Mouse (Mus musculus) frontal cortex, postnatal 25 days (tissue): ENCODE measurements around the gene Olfr548-ps1.
"Not testable (repeated sequence)": the region's sequence is repeated elsewhere in the genome, so short reads cannot be mapped to it uniquely, and the experiment has no call there.

ENCODE experiments used
- DNase-seq, 2 experiments: peaks; one replicate each; pipeline ENCODE4 v3.0.0; 2022; ENCODE audit warnings: low spot score in 2 of 2

Gene Olfr548-ps1

GRCm38 (mm10) chr7:102540596-102540995 lies at the start of gene Olfr548-ps1:
TSS of gene Olfr548-ps1 (plus strand) at chr7:102540896.
- no peak for DNase-seq

- DNase-seq = not testable (repeated sequence)
These were observed 46.3 kb upstream of the Olfr548-ps1 start for GRCm38 (mm10) chr7:102494416-102494815.

DNA sequence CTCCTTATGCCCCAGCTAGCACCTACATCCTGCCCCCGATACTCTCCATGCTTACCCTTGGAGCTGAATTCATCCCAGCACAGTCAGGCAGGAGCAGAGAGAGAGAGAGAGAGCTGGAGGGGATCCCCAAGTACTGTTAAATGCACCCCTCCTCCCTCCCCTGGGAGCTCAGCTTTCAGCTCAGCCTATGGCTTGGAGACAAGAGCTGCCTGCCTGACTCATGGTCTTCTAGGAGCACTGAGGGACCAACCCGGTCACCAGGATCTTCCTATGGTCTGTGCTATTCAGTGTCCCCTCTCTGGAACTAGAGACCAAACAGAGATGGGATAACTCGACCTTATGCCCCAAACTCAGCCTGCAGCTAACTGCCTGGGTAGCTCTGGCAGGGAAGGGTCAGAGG lies 41.2 kb upstream of the Olfr548-ps1 start, which contains the start of gene Olfr545:
Olfr545 (minus strand) TSS at position 101 of the 400 bp plus-strand sequence.
- no peak for DNase-seq

- DNase-seq = no peak
These were observed 38.7 kb upstream of the Olfr548-ps1 start for GRCm38 (mm10) chr7:102501986-102502385.

- DNase-seq = peak; percentile 70 to 81
These were observed 33.8 kb upstream of the Olfr548-ps1 start for GRCm38 (mm10) chr7:102506848-102507247.

GRCm38 (mm10) chr7:102508066-102508465 lies 32.6 kb upstream of the Olfr548-ps1 start:
- no peak for DNase-seq

GRCm38 (mm10) chr7:102508666-102509065 lies 32.0 kb upstream of the Olfr548-ps1 start:
- no peak for DNase-seq

- no peak for DNase-seq
These were observed 31.0 kb upstream of the Olfr548-ps1 start for GRCm38 (mm10) chr7:102509726-102510125.

DNA sequence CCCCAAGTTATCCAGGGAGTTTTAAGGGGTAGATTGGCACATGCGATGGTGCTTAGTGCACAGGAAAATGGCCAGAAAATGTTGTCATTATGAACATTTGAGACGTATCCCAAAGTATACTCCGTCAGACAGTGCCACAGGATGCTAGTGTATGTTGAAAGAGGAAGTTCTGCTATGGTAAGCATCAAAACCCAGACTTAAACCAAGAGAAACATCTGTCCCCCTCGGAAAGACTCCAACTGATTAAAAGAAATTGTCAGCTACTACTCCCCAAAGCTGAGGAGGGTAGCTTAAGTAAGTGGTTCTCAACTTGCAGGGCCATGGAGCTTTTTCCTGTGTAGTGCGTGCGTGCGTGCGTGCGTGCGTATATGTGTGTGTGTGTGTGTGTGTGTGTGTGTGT lies 28.8 kb upstream of the Olfr548-ps1 start:
- no peak for DNase-seq

DNA sequence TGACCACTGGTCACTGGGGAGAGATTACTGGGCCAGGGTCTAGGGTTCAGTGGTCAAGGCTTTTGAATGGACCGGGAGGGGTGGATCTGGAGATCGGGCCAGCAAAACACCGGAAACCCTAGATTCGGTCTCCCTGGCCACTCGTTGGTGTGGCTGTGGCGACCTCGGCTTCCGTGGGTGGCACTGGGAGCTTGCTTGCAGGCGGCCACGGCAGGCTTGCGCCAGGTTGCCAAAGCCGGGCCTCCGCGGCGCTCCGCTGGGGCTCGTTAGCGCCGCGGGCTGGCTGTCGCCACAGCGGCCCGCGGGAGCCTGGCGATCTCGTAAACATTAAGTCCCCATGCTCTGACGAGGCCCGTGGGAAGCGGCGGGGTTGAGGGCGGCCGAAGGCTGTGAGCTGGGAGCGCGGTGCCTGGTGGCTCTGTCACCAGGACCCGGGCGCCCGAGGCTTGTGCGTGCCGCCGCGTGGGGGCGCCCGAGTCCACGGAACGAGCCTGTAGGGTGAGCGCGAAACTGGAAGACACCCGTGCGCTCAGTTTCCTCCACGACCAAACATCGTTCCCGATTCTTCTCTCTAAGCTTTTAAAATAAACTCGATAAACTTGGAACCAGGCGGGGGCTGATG lies 27.8 kb upstream of the Olfr548-ps1 start:
- DNase-seq = peak; percentile 81 to 82

DNA sequence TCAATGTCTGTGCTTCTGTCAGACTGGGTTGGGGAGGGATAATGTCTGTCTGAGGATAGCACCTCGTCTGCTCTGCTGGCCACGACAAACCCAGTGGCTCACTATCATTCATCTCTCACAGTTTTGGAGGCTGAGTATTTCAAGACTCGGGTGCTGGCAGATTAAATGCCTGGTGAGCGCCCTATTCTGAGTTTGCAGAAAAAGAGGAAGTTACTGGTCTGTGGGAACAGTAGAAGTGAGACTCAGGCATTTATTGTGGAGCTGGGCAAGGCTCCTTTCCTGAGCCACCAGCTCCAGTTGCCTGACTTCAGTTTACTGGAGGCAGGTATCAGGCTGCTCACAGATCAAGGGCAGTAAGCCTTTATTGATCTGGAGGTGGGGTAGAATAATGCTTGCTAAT lies 26.6 kb upstream of the Olfr548-ps1 start:
- DNase-seq = no peak

- no peak for DNase-seq
These were observed 24.2 kb upstream of the Olfr548-ps1 start for GRCm38 (mm10) chr7:102516261-102517050.

DNA sequence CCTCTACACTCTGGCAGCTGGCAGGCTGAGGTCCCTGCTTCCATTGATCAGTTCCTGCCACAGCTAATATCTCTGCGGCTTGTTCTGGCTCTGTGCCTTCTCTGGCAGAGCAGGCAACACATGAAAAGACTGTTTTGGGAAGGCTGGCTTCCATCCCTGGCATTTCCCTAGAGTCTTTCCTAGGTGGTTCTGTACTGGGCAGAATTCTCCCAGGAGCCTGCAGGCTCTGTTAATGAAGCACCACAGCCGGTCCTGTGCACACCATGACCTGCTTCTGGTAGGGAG lies 23.7 kb upstream of the Olfr548-ps1 start:
- no peak for DNase-seq

DNA sequence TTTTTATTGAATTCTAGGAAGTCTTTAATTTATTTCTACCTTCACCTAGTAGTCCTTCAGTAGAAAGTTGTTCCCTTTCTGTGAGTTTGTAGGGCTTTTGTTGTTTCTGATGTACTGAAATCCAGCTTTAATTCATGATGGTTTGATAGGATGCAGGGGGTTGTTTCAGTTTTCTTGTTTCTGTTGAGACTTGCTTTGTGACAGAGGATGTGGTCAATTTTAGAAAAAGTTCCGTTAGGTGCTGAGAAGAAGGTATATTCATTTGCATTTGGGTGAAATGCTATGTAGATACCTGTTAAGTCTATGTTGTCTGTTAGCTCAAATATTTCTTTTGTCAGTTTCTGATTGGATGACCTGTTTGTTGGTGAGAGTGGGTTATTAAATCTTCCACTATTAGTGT lies 11.6 kb upstream of the Olfr548-ps1 start:
- DNase-seq = no peak

DNA sequence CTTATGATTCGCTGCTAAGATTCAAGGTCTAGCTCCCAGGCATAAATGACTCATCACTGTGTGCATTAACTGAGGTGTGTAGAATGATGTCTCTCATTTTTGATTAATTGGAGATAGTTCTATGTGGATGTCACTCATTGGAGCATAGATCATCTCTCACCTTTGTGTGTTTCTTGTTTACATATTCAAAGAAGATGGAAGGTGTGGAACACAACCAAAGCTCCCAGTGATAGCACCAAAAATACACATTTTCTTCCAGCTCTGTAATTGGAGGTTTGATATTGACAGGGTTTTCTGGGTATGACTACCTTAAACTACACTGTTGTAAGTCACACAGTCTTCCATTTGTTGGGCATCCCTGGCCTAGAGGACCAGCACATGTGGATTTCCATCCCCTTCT lies 6.2 kb upstream of the Olfr548-ps1 start, which contains the start of gene Olfr547:
Olfr547 (plus strand) TSS at position 301 of the 400 bp plus-strand sequence.
- DNase-seq = no peak

GRCm38 (mm10) chr7:102541251-102541650 lies 555 bp downstream of the Olfr548-ps1 start:
- no peak for DNase-seq

- no peak for DNase-seq
These were observed 8.9 kb downstream of the Olfr548-ps1 start, which contains the start of gene Olfr549 for GRCm38 (mm10) chr7:102549570-102549969. TSS of gene Olfr549 (plus strand) at chr7:102549870.

- DNase-seq = no peak
These were observed 12.6 kb downstream of the Olfr548-ps1 start for GRCm38 (mm10) chr7:102553279-102553678.

- DNase-seq = peak in 1 of 2 experiments; percentile 37
These were observed 24.6 kb downstream of the Olfr548-ps1 start, which contains the start of gene Trim21 for GRCm38 (mm10) chr7:102564999-102565997. TSS of gene Trim21 (minus strand) at chr7:102565486.

DNA sequence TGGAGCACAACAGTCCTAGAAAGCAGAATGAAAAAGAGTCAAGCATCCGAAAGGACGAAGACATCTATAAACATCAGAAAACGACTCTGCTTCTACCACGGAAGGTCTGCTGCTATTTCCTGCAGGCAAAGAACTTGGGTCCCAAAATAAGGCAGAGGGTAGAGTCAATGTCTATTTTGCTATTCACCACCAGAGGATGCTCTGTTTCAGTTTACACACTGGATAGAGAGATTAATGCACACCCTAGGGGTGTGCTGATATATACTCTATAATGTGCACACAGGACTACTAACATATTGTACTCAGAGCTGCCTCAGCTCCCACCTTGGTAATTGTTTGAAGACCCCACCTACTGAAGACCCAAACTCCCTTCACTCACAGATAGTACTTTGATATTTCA lies 25.5 kb downstream of the Olfr548-ps1 start:
- DNase-seq = no peak

DNA sequence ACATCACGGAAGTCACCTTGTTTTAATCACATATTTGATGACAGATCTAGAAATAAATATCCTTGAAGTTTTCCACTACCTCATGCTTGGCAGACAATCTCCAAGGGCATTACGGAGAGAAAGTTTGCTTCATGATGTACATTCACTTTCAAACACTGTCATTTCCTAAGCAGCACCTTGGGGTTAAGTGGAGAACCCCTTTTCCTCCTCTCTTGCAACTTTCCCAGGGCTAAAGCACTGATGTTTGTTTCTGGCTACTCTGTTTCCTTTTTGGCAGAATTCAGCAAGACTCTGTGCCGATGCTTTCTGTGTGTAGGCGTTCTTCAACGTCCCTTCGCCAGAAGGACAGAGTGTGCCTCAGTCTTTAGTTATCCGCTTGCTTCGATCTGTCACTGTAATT lies 30.4 kb downstream of the Olfr548-ps1 start, which contains the start of gene Olfr550:
Olfr550 (plus strand) TSS at position 301 of the 400 bp plus-strand sequence.
- DNase-seq = no peak
